ENCODE assay signal across 15 mouse cellular contexts in genomic region chr7:115382876-115383275, GRCm38 (mm10).
DNase-seq lines count a peak whose midpoint lies in the region; ATAC-seq lines count a peak whose summit lies in the region.
"Had no signal": no experiment of that assay in that cellular context is flagged by ENCODE, and none has a peak within 500 bp of the region (broad histone marks: within the 10 kb centered on the region; RNA-seq: fewer than 3 reads in every experiment).

No protein-coding gene starts in this region.

- no peak overlapping the region for H3K4me2 ChIP-seq in kidney, embryonic 16.5 days (replicated peaks; ENCODE audit: low read depth, low read length)
- H3K4me2 ChIP-seq in midbrain, embryonic 14.5 days (ENCODE audit: low read length) = no peak overlapping the region
- no peak overlapping the region for H3K4me2 ChIP-seq in midbrain, embryonic 11.5 days

- no peak for ATAC-seq in kidney, embryonic 16.5 days (ENCODE audit: low FRiP score, low TSS enrichment)
- no peak for ATAC-seq in midbrain, embryonic 14.5 days (ENCODE audit: low FRiP score, low TSS enrichment)
- ATAC-seq in midbrain, embryonic 11.5 days (ENCODE audit: low FRiP score) = no peak

- H3K27me3 ChIP-seq in kidney, embryonic 16.5 days (ENCODE audit: insufficient read depth, low read length) = no peaks in the 10 kb centered on the region
- no peaks in the 10 kb centered on the region for H3K27me3 ChIP-seq in midbrain, embryonic 14.5 days (ENCODE audit: control insufficient read depth, insufficient read depth, low read length)
- H3K27me3 ChIP-seq in midbrain, embryonic 11.5 days (ENCODE audit: control insufficient read depth, insufficient read depth, low read length) = no peaks in the 10 kb centered on the region

- H3K9me3 ChIP-seq in kidney, embryonic 16.5 days (ENCODE audit: low read length) = no peaks in the 10 kb centered on the region
- no peaks in the 10 kb centered on the region for H3K9me3 ChIP-seq in midbrain, embryonic 14.5 days (ENCODE audit: control insufficient read depth, low read length)
- no peaks in the 10 kb centered on the region for H3K9me3 ChIP-seq in midbrain, embryonic 11.5 days (ENCODE audit: control insufficient read depth, low read length)

- peak; percentile 18 for DNase-seq in kidney, adult 11 months
- peak; percentile 35 for DNase-seq in midbrain, embryonic 14.5 days
- DNase-seq in midbrain, embryonic 11.5 days (ENCODE audit: low spot score, missing footprints) = no peak
- peak; percentile 22 for DNase-seq in brain, adult 2 months (ENCODE audit: low read depth, low spot score)
- peak; percentile 10 to 18 for DNase-seq in layer of hippocampus, postnatal 10 days (ENCODE audit: low spot score in 2 of 2)
- DNase-seq in spleen, adult 12 weeks (ENCODE audit: low spot score) = no peak
- no peak for DNase-seq in MN1 (ENCODE audit: low spot score)
- DNase-seq: cerebellum, adult 9-10 months; gastrocnemius, adult 2 months; heart, postnatal 10 days; liver; lung, adult 2 months; right cerebral cortex, postnatal 4 days had no signal

- H3K4me1 ChIP-seq in kidney, embryonic 16.5 days (ENCODE audit: insufficient read depth, low read length) = 0 out of 2 replicates have a peak, but pooled peaks cover 5% of the 10 kb centered on the region
- H3K4me1 ChIP-seq in midbrain, embryonic 14.5 days (ENCODE audit: control insufficient read depth, insufficient read depth, low read length) = no peaks in the 10 kb centered on the region
- no peaks in the 10 kb centered on the region for H3K4me1 ChIP-seq in midbrain, embryonic 11.5 days (ENCODE audit: control insufficient read depth, insufficient read depth, low read length)

- no peak overlapping the region for H3K27ac ChIP-seq in kidney, embryonic 16.5 days (ENCODE audit: low read length)
- H3K27ac ChIP-seq in midbrain, embryonic 14.5 days (replicated peaks; ENCODE audit: low read depth, low read length) = no peak overlapping the region
- no peak overlapping the region for H3K27ac ChIP-seq in midbrain, embryonic 11.5 days (ENCODE audit: low read depth, low read length)
- H3K27ac ChIP-seq: gastrocnemius, adult 2 months had no signal

- H3K4me3 ChIP-seq in kidney, embryonic 16.5 days (ENCODE audit: low read length) = no peak overlapping the region
- H3K4me3 ChIP-seq in midbrain, embryonic 14.5 days (replicated peaks; ENCODE audit: low read depth, low read length) = no peak overlapping the region
- H3K4me3 ChIP-seq in midbrain, embryonic 11.5 days (ENCODE audit: low read depth, low read length) = no peak overlapping the region
- H3K4me3 ChIP-seq: gastrocnemius, adult 2 months; myocyte had no signal

- no peak overlapping the region for H3K9ac ChIP-seq in kidney, embryonic 16.5 days (replicated peaks; ENCODE audit: low read length)
- no peak overlapping the region for H3K9ac ChIP-seq in midbrain, embryonic 14.5 days (replicated peaks; ENCODE audit: low read length)
- H3K9ac ChIP-seq in midbrain, embryonic 11.5 days (ENCODE audit: low read length) = no peak overlapping the region

- 80% methylated on average over 2 of the region's 2 CpGs for WGBS in kidney, embryonic 16.5 days
- 25% methylated on average over 2 of the region's 2 CpGs for WGBS in midbrain, embryonic 14.5 days
- WGBS in midbrain, embryonic 11.5 days = 26% methylated on average over 2 of the region's 2 CpGs

- H3K36me3 ChIP-seq in kidney, embryonic 16.5 days (ENCODE audit: insufficient read depth, low read length) = no peaks in the 10 kb centered on the region
- no peaks in the 10 kb centered on the region for H3K36me3 ChIP-seq in midbrain, embryonic 14.5 days (ENCODE audit: control insufficient read depth, insufficient read depth, low read length)
- H3K36me3 ChIP-seq in midbrain, embryonic 11.5 days (ENCODE audit: control insufficient read depth, insufficient read depth, low read length) = no peaks in the 10 kb centered on the region

Comparison
In these comparisons a context has a peak if more than half of its experiments do, and no peak if none do; other contexts are left out.
1. DNase-seq: peak in kidney, adult 11 months (single experiment), midbrain, embryonic 14.5 days (single experiment), brain, adult 2 months (single experiment) and layer of hippocampus, postnatal 10 days (2 of 2); none in midbrain, embryonic 11.5 days (single experiment), spleen, adult 12 weeks (single experiment) and MN1 (single experiment).